8 mouse cellular contexts compared by ENCODE assay signal in the genomic region with DNA sequence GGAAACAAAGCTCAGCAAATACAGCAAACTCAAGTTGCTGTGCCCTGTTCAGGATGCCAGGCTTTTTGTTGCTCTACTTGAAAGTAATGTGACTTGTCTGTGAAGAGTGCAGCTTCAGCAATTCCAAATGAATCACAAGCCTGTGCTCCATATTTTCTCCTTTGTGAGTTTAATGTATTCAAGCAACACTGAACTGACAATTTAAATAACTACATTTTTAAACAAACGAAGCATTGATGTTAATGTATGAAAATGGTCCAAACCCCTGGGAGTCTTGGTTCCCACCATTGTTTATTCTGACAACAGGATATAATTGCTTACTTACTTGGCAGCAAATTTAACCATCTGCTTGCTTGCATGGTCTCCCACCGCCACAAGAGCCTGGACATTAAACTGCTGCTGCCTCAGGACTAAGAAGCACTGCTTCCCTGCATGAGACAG. TPM values are rescaled to one million over a fixed set of nuclear protein-coding genes. Genes with fewer than 3 reads are reported as not detected.
DNase-seq lines count a peak whose midpoint lies in the region; ATAC-seq and TF ChIP-seq lines count a peak whose summit lies in the region.

No protein-coding gene starts in this region.

- peak; percentile 68 for DNase-seq in cerebellum, postnatal 10 days
- no peak for DNase-seq in cerebellum, adult 11 months
- DNase-seq in lung, adult 2 months: no peak
- DNase-seq in retina, embryonic 14.5 days (ENCODE audit: low spot score): peak; percentile 63
- DNase-seq in liver: no peak
- DNase-seq in spleen, postnatal 4 days (ENCODE audit: low spot score in 2 of 2): no peak

- H3K27me3 ChIP-seq in lung, embryonic 16.5 days (ENCODE audit: control insufficient read depth, insufficient read depth, low read depth, low read length): no peaks in the 10 kb centered on the region
- no peaks in the 10 kb centered on the region for H3K27me3 ChIP-seq in intestine, embryonic 15.5 days (replicated peaks)

- H3K4me2 ChIP-seq in lung, embryonic 16.5 days (ENCODE audit: low read depth, low read length): no peak overlapping the region
- H3K4me2 ChIP-seq in intestine, embryonic 15.5 days (replicated peaks): no peak overlapping the region

- H3K9ac ChIP-seq in lung, embryonic 16.5 days (ENCODE audit: low read length): no peak overlapping the region
- no peak overlapping the region for H3K9ac ChIP-seq in intestine, embryonic 15.5 days

- peaks cover 14% of the 10 kb centered on the region; the same call in 1 of the 2 replicates for H3K36me3 ChIP-seq in lung, embryonic 16.5 days (ENCODE audit: control insufficient read depth, insufficient read depth, low read length)
- H3K36me3 ChIP-seq in intestine, embryonic 15.5 days: peaks cover 8% of the 10 kb centered on the region

- no peak for TF ChIP-seq POLR2A in lung, adult 2 months (IDR thresholded peaks at IDR 0.05; ENCODE audit: borderline replicate concordance, extremely low read depth, low read depth, low read length)

- WGBS in lung, embryonic 16.5 days: 38% methylated on average over 2 of the region's 2 CpGs
- 34% methylated on average over 2 of the region's 2 CpGs for WGBS in lung, adult 2 months
- 54% methylated on average over 2 of the region's 2 CpGs for WGBS in intestine, embryonic 15.5 days

- H3K27ac ChIP-seq in lung, embryonic 16.5 days (ENCODE audit: low read length): peak overlapping the region; percentile 51; the same call in 1 of the 2 replicates
- H3K27ac ChIP-seq in intestine, embryonic 15.5 days: no peak overlapping the region

- H3K9me3 ChIP-seq in lung, embryonic 16.5 days (ENCODE audit: control insufficient read depth, low read length): no peaks in the 10 kb centered on the region
- no peaks in the 10 kb centered on the region for H3K9me3 ChIP-seq in intestine, embryonic 15.5 days

- H3K4me1 ChIP-seq in lung, embryonic 16.5 days (replicated peaks; ENCODE audit: control insufficient read depth, insufficient read depth, low read length): peaks cover 4% of the 10 kb centered on the region
- H3K4me1 ChIP-seq in lung, adult 2 months (ENCODE audit: control insufficient read depth, insufficient read depth, low read length): peaks cover 9% of the 10 kb centered on the region
- H3K4me1 ChIP-seq in intestine, embryonic 15.5 days (replicated peaks): no peaks in the 10 kb centered on the region

- no peak overlapping the region for H3K4me3 ChIP-seq in lung, embryonic 16.5 days (ENCODE audit: low read length)
- no peak overlapping the region for H3K4me3 ChIP-seq in lung, adult 2 months (replicated peaks; ENCODE audit: extremely low read depth, low read depth, low read length)
- H3K4me3 ChIP-seq in intestine, embryonic 15.5 days (replicated peaks): no peak overlapping the region

- no peak for TF ChIP-seq CTCF in lung, adult 2 months (IDR thresholded peaks at IDR 0.05; ENCODE audit: insufficient read depth, low read length)

- ATAC-seq in lung, embryonic 16.5 days (ENCODE audit: low read depth): peak; percentile 92
- peak; percentile 60 for ATAC-seq in intestine, embryonic 15.5 days

RNA-seq across cellular contexts. Expression of a gene that starts 12.1 kb away (rescaled TPM):
- polyA plus RNA-seq in lung, embryonic 16.5 days (2015; fragmentation: Nextera tagmentation; extraction: Ambion mirVana): 157 and 167 TPM in 2 replicates
- 8.9 and 12.2 TPM in 2 replicates for polyA plus RNA-seq in lung, adult 2 months (2012; rRNA removed)
- 169 and 200 TPM in 2 replicates for polyA plus RNA-seq in intestine, embryonic 15.5 days (2015; fragmentation: Nextera tagmentation; extraction: Ambion mirVana)

RNA-seq across cellular contexts. Expression of a gene that starts 45.6 kb away (rescaled TPM):
- 223 and 240 TPM in 2 replicates for polyA plus RNA-seq in lung, embryonic 16.5 days (2015; fragmentation: Nextera tagmentation; extraction: Ambion mirVana)
- 6.9 and 11.5 TPM in 2 replicates for polyA plus RNA-seq in lung, adult 2 months (2012; rRNA removed)
- 243 and 257 TPM in 2 replicates for polyA plus RNA-seq in intestine, embryonic 15.5 days (2015; fragmentation: Nextera tagmentation; extraction: Ambion mirVana)

Comparison
In these comparisons a context has a peak if more than half of its experiments do, and no peak if none do; other contexts are left out.
1. DNase-seq: peak in cerebellum, postnatal 10 days (2 of 2) and retina, embryonic 14.5 days (single experiment); none in cerebellum, adult 11 months (single experiment), lung, adult 2 months (single experiment), liver (single experiment) and spleen, postnatal 4 days (0 of 2).
2. RNA of a gene that starts 12.1 kb away (polyA plus RNA-seq): 169 to 200 TPM in intestine, embryonic 15.5 days and 157 to 167 TPM in lung, embryonic 16.5 days; 8.9 to 12.2 TPM in lung, adult 2 months; every median in the first group is over 10 times any median in the second.
3. RNA of a gene that starts 45.6 kb away (polyA plus RNA-seq): 243 to 257 TPM in intestine, embryonic 15.5 days and 223 to 240 TPM in lung, embryonic 16.5 days; 6.9 to 11.5 TPM in lung, adult 2 months; every median in the first group is over 10 times any median in the second.